Mouse (Mus musculus): Measurements from ENCODE around the gene Eml6.

DNA sequence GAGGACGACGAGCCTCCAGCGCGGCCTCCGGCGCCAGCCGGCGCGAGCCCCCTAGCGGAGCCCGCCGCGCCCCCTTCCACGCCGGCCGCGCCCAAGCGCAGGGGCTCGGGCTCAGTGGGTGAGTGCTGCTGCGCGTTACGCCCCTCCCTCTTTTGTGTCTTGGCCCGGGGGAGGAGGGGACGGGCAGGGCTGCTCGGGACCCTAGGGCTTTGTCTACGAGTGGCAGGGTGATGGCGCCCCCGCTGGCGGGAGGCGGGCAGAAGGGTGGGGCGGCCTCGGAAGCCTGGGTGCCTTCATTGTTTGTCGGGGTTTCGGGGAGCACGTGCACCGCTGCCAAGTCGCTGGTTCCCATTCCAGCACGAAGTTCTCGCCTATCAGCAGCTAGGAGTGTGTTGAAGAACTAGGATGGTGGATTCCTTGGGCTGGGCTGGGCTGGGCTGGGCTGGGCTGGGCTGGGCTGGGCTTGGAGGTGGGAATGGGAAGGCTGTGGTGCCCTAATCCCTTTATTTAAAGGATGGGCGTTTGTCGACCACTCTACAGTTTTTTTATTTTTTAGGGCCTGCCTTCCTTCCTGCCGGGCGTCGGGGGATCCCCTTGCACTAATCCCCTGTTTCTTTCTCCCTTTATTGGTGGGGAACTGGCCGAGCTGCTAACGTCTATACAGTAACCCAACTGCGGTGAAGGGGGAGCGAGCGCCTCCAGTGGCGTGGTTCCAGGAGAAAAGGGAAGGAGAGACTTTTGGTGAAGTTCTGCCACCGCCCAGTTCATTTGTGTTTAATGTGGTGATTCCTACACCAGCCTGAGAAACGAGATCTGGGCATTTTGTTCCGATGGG, 332.0 kb downstream of the Eml6 start:
- TF ChIP-seq POLR2A (IDR thresholded peaks at IDR 0.05; ENCODE audit: borderline replicate concordance, control insufficient read depth, low read depth, low read length), result peak; percentile 47; the same call in 1 of the 2 replicates
- TF ChIP-seq CTCF (IDR thresholded peaks at IDR 0.05; ENCODE audit: control insufficient read depth, insufficient read depth, low read length), result peak; percentile 88

All from bone marrow, adult 2 months (tissue).